Mouse (Mus musculus): ENCODE data around the gene Spdye4c.

Spdye4c gene

DNA sequence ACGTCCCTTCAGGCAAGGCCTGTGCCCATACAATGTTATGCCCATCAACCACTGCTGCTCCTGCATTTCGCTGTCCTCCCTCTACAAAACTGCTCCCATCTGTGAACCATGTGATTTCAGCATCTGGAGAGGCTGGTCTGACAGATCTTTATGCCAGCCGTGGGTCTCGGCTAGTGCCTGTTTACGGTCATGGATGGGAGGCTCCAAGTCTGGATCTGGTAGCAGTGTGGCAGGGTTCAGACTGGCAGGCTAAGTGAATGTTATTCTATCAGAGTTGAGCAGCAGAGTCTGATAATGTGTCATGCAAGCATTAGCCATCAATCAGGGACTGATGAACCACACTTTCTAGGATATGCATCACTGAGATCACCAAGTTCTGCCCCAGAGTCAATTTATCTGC, 8.1 kb upstream of the Spdye4c start:
- in situ Hi-C loops (cut with MboI; ENCODE audit: unreplicated experiment in 2 of 2): loop anchor here in 1 of 2 experiments (25.0 kb wide), 1 partner anchor 1071 kb away; the partner anchor contains the start of gene Kcnip3

DNA sequence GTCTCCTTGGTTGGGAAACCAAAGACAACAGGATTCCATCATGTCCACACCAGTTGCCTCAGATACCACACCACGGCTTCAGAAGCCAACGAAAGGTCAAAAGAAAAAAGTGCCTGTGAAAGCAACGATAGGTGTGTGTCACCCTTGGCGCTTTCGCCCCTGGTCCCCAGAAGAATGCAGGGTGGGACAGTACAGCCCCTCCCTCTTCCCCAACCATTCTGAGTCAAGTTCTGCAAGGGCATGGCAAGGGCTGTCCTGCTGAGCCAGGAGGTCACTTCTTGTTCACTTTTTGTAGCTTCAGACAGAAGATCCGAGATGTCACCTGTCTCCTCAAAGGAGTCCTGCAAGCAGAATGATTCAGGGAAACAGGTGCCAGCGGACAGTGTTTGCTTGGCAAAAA, 1.3 kb downstream of the Spdye4c start:
- in situ Hi-C loops (cut with MboI; ENCODE audit: unreplicated experiment in 2 of 2): loop anchor here in 1 of 2 experiments (25.0 kb wide), 1 partner anchor 1080 kb away; the partner anchor contains the start of gene Kcnip3

DNA sequence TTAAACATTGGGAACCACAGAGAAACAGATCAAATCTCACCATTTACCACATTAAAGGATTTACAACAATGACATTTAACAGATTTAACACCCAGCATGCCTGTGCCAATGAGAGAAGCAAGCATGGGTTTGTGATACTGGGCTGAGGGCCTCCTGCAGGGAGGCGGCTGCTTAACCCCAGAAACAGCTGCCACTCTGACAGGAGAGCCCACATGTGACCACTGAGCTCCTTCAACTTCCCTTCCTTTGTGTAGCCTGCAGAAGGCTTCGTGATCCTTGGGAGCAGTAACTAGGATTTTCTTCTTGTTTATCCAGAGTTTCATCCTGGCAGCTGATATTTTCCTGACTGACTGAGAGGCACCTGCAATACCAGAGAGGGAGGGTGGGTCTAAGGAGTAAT, 10.5 kb downstream of the Spdye4c start:
- in situ Hi-C loops (cut with MboI; ENCODE audit: unreplicated experiment in 2 of 2): no loop called here

DNA sequence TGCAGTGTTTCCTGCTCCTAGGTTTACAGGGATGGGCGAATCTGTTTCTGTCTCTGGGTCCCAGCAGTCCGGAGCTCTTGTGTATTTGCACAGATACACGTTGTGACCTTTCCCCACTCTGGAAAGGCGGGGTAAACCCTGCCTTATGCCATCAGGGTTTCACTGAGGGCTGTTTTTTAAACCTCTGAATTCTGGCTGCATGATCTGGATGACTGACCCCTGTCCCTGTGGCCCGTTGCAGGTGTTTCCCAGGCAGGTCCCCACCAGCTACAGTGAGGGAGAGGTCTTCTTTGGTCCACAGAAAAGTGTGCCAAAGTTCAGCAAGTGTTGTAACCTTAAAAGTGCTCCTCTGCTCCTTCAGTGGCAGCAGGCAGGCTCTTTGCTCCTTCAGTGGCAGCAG, 18.3 kb downstream of the Spdye4c start:
- in situ Hi-C loops (cut with MboI; ENCODE audit: unreplicated experiment in 2 of 2): no loop called here

DNA sequence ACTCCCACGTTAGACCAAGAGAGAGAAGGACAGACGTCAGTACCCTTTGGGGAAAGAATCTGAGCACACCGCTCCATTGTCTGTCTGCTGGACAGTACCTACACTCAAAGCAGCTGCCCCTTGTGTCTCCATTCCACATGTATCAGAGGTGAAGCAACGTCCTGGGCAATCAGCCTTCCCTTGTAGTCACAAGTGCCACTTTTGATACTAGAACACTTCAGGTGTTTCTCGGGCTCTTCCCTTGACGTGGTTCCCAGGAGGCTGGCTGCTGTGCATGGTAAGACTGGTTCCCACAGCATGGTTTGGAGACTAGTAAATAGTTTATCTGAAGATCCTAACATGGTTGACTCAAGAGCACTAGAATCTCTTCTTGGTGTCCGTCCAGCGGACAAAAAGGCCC, 20.2 kb downstream of the Spdye4c start:
- in situ Hi-C loops (cut with MboI; ENCODE audit: unreplicated experiment in 2 of 2): no loop called here

DNA sequence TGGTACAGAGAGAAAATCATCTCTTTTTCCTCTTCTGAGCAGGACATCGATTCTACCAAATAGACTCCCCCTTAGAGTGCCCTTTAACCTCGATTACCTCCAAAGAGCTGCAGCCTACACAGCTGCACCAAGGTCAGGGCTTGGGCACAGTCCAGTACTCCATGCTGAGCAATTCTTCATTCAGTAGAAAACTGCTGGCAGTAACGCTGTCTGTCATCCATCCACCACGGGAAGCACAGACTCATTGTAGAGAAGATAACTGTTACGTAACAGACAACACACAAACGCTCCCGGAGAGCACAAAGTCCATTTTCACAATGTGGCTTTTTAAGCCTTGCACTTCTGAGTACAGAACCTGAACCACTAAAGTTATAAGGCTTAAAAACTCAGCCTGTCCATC, 21.3 kb downstream of the Spdye4c start:
- in situ Hi-C loops (cut with MboI; ENCODE audit: unreplicated experiment in 2 of 2): no loop called here

DNA sequence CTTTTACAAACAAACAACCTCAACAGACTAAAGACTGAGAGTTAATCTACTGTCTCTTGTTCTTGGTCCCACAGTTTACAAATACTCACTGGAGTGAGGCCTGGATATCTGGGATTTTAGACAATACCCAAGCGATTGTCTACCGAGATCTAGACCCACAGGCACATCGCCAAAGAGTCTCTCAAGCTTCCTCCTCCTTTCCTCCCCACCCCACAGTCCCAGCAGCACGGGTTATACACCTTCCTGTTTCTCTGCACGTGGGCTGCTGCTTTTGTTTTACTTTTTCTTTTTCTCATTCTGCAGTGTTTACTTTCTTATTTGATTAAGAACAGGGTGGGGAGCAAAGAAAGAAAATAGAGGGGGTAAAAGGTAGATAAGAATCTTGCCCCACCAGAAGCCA, 22.4 kb downstream of the Spdye4c start:
- in situ Hi-C loops (cut with MboI; ENCODE audit: unreplicated experiment in 2 of 2): no loop called here

DNA sequence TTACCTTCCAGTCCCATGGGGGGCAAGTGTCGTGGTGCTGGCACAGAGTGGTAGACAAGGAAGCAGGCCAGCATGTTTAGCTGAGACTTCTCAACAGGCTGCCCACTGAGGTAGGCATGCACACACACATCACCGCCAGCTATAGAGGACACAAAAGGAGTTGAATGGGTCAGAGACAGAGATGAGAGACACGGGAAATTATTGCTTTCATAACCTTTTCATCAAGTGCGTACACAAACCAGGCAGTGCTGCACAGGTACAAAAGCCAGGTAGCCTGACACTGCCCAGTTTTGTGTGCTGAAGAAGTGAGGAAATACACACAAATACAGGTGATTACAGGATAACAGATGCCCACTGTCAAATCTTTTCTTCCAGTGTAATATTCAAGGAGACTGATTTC, 24.4 kb downstream of the Spdye4c start:
- in situ Hi-C loops (cut with MboI; ENCODE audit: unreplicated experiment in 2 of 2): no loop called here

DNA sequence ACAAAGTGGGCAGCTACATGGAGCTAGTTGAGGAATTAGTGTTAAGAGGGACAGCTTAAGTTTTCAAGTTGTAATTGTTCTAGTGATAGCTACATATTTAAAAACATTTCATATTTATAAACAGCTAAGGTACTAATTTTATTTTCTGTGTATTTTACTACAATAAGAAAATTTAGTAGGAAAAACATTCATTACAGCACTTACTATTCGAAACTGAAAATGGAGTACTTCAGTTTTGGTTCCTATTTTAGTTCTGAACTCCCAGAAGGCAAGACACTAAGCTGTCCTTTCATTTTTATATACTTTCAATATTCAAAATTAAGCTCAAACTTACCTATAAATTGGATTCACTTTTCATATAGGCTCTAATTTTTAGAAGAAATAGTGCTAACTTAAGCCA, 29.6 kb downstream of the Spdye4c start:
- in situ Hi-C loops (cut with MboI; ENCODE audit: unreplicated experiment in 2 of 2): no loop called here
